Mouse (Mus musculus) heart, embryonic 12.5 days (tissue): ENCODE measurements around the gene Ppp1r36. TPM values are rescaled to one million over a fixed set of nuclear protein-coding genes. Genes with fewer than 3 reads are reported as not detected.

Experiments used
- ATAC-seq: fragments of 200-750 bp; cut with Nextera tagmentation; 2 replicates; pipeline ENCODE4 v1.8.0; 2017; ENCODE audit warnings: moderate TSS enrichment, moderate library complexity; ENCODE audit not compliant: insufficient number of reproducible peaks, low FRiP score
- H3K27ac ChIP-seq: fragments of 300-500 bp; sonication (generic); 2 replicates; pipeline ENCODE4 v1.5.1; 2016; ENCODE audit warnings: mild to moderate bottlenecking, moderate library complexity; ENCODE audit not compliant: poor library complexity, severe bottlenecking
- H3K27me3 ChIP-seq: fragments of 300-500 bp; sonication (generic); replicated peaks from 2 replicates; pipeline ENCODE4 v1.6.1; 2016; ENCODE audit warnings: mild to moderate bottlenecking, moderate library complexity
- H3K36me3 ChIP-seq: fragments of 300-500 bp; sonication (generic); 2 replicates; pipeline ENCODE4 v1.6.1; 2016; ENCODE audit warnings: mild to moderate bottlenecking, moderate library complexity
- H3K4me1 ChIP-seq: fragments of 300-500 bp; sonication (generic); replicated peaks from 2 replicates; pipeline ENCODE4 v1.6.1; 2016; ENCODE audit warnings: mild to moderate bottlenecking
- H3K4me2 ChIP-seq: fragments of 300-500 bp; sonication (generic); 2 replicates; pipeline ENCODE4 v1.6.1; 2016; ENCODE audit warnings: mild to moderate bottlenecking, moderate library complexity
- H3K4me3 ChIP-seq: fragments of 300-500 bp; sonication (generic); 2 replicates; pipeline ENCODE4 v1.5.1; 2016; ENCODE audit warnings: mild to moderate bottlenecking
- H3K9ac ChIP-seq: fragments of 300-500 bp; sonication (generic); 2 replicates; pipeline ENCODE4 v1.6.1; 2016; ENCODE audit warnings: mild to moderate bottlenecking, moderate library complexity
- H3K9me3 ChIP-seq: fragments of 300-500 bp; sonication (generic); replicated peaks from 2 replicates; pipeline ENCODE4 v1.6.1; 2016; ENCODE audit warnings: mild to moderate bottlenecking, moderate library complexity
- WGBS: fragments of 180-500 bp; shearing (Covaris S2); methylation state at CpG from one replicate; pipeline ENCODE4 v1.1.7; 2016; 5-methylcytosine and 5-hydroxymethylcytosine counted together
- polyA plus RNA-seq: library from polyadenylated mRNA; unstranded; fragments of >200 nt; fragmentation: Nextera tagmentation; extraction: Ambion mirVana; gene quantifications from 2 replicates; pipeline ENCODE4 v1.2.1, GENCODE M21; 2016

Gene Ppp1r36
- polyA plus RNA-seq, 1 experiment from 2014 or later = 2.8 TPM

GRCm38 (mm10) chr12:76474246-76474583 lies 56.9 kb downstream of the Ppp1r36 start:
- H3K27ac ChIP-seq = no peak overlapping the region
- H3K9me3 ChIP-seq = no peaks in the 10 kb centered on the region
- H3K4me1 ChIP-seq = peaks cover 14% of the 10 kb centered on the region
- no peaks in the 10 kb centered on the region for H3K27me3 ChIP-seq
- no peak overlapping the region for H3K4me3 ChIP-seq
- no peak overlapping the region for H3K9ac ChIP-seq
- no peak overlapping the region for H3K4me2 ChIP-seq
- 81% methylated on average over 8 of the region's 8 CpGs for WGBS
- H3K36me3 ChIP-seq = no peaks in the 10 kb centered on the region
- no peak for ATAC-seq

- no peak overlapping the region for H3K4me3 ChIP-seq
- no peaks in the 10 kb centered on the region for H3K27me3 ChIP-seq
- H3K9ac ChIP-seq = no peak overlapping the region
- no peaks in the 10 kb centered on the region for H3K9me3 ChIP-seq
- no peak overlapping the region for H3K4me2 ChIP-seq
- H3K36me3 ChIP-seq = no peaks in the 10 kb centered on the region
- no peak for ATAC-seq
- H3K4me1 ChIP-seq = peaks cover 19% of the 10 kb centered on the region
- WGBS = 44% methylated on average over 2 of the region's 2 CpGs
- no peak overlapping the region for H3K27ac ChIP-seq
These were observed 57.5 kb downstream of the Ppp1r36 start for GRCm38 (mm10) chr12:76474802-76475201.

GRCm38 (mm10) chr12:76476146-76476545 lies 58.8 kb downstream of the Ppp1r36 start:
- no peak for ATAC-seq
- H3K36me3 ChIP-seq = no peaks in the 10 kb centered on the region
- no peak overlapping the region for H3K4me3 ChIP-seq
- 0 out of 2 replicates have a peak, but pooled peaks cover 4% of the 10 kb centered on the region for H3K9me3 ChIP-seq
- H3K27me3 ChIP-seq = no peaks in the 10 kb centered on the region
- WGBS = 97% methylated on average over 1 of the region's 1 CpGs
- H3K4me1 ChIP-seq = peaks cover 23% of the 10 kb centered on the region
- no peak overlapping the region for H3K4me2 ChIP-seq
- no peak overlapping the region for H3K9ac ChIP-seq
- H3K27ac ChIP-seq = no peak overlapping the region

- no peak overlapping the region for H3K27ac ChIP-seq
- H3K4me3 ChIP-seq = no peak overlapping the region
- H3K9me3 ChIP-seq = 0 out of 2 replicates have a peak, but pooled peaks cover 4% of the 10 kb centered on the region
- H3K36me3 ChIP-seq = no peaks in the 10 kb centered on the region
- no peaks in the 10 kb centered on the region for H3K27me3 ChIP-seq
- H3K4me2 ChIP-seq = peak overlapping the region; percentile 46
- 27% methylated on average over 14 of the region's 14 CpGs for WGBS
- no peak for ATAC-seq
- H3K4me1 ChIP-seq = peaks cover 23% of the 10 kb centered on the region
- H3K9ac ChIP-seq = 0 out of 2 replicates have a peak overlapping the region, but pooled peaks have one; percentile 18
These were observed 61.1 kb downstream of the Ppp1r36 start for GRCm38 (mm10) chr12:76478309-76479023.

GRCm38 (mm10) chr12:76479174-76479573 lies 61.8 kb downstream of the Ppp1r36 start:
- no peak overlapping the region for H3K9ac ChIP-seq
- H3K9me3 ChIP-seq = 0 out of 2 replicates have a peak, but pooled peaks cover 4% of the 10 kb centered on the region
- H3K4me2 ChIP-seq = peak overlapping the region; percentile 46
- no peaks in the 10 kb centered on the region for H3K36me3 ChIP-seq
- H3K4me1 ChIP-seq = peaks cover 23% of the 10 kb centered on the region
- 39% methylated on average over 5 of the region's 5 CpGs for WGBS
- H3K27ac ChIP-seq = no peak overlapping the region
- no peaks in the 10 kb centered on the region for H3K27me3 ChIP-seq
- ATAC-seq = no peak
- no peak overlapping the region for H3K4me3 ChIP-seq

GRCm38 (mm10) chr12:76479836-76480495 lies 62.6 kb downstream of the Ppp1r36 start:
- Histone ChIP-seq H3K27ac (no peak overlapping the region), H3K9me3 (0 out of 2 replicates have a peak, but pooled peaks cover 4% of the 10 kb centered on the region), H3K36me3 (no peaks in the 10 kb centered on the region), H3K9ac (no peak overlapping the region), H3K4me2 (no peak overlapping the region), H3K4me1 (peaks cover 27% of the 10 kb centered on the region), H3K27me3 (no peaks in the 10 kb centered on the region), H3K4me3 (no peak overlapping the region)
- WGBS = 66% methylated on average over 4 of the region's 4 CpGs
- no peak for ATAC-seq

GRCm38 (mm10) chr12:76482446-76482845 lies 65.1 kb downstream of the Ppp1r36 start:
- no peak overlapping the region for H3K4me2 ChIP-seq
- no peaks in the 10 kb centered on the region for H3K27me3 ChIP-seq
- WGBS = 75% methylated on average over 2 of the region's 2 CpGs
- H3K9ac ChIP-seq = no peak overlapping the region
- 0 out of 2 replicates have a peak, but pooled peaks cover 4% of the 10 kb centered on the region for H3K9me3 ChIP-seq
- no peaks in the 10 kb centered on the region for H3K36me3 ChIP-seq
- H3K4me1 ChIP-seq = peaks cover 39% of the 10 kb centered on the region
- H3K4me3 ChIP-seq = no peak overlapping the region
- H3K27ac ChIP-seq = no peak overlapping the region
- ATAC-seq = no peak

- Histone ChIP-seq H3K9ac (no peak overlapping the region), H3K9me3 (0 out of 2 replicates have a peak, but pooled peaks cover 4% of the 10 kb centered on the region), H3K4me2 (no peak overlapping the region), H3K27me3 (no peaks in the 10 kb centered on the region), H3K36me3 (no peaks in the 10 kb centered on the region), H3K4me3 (no peak overlapping the region), H3K4me1 (peaks cover 38% of the 10 kb centered on the region), H3K27ac (no peak overlapping the region)
- WGBS = 81% methylated on average over 2 of the region's 2 CpGs
- no peak for ATAC-seq
These were observed 65.6 kb downstream of the Ppp1r36 start for GRCm38 (mm10) chr12:76482948-76483347.

GRCm38 (mm10) chr12:76484881-76485280 lies 67.5 kb downstream of the Ppp1r36 start:
- ATAC-seq = no peak
- peaks cover 19% of the 10 kb centered on the region for H3K4me1 ChIP-seq
- WGBS = 30% methylated on average over 4 of the region's 4 CpGs
- H3K36me3 ChIP-seq = no peaks in the 10 kb centered on the region
- H3K4me3 ChIP-seq = no peak overlapping the region
- no peak overlapping the region for H3K4me2 ChIP-seq
- H3K9me3 ChIP-seq = 0 out of 2 replicates have a peak, but pooled peaks cover 4% of the 10 kb centered on the region
- no peaks in the 10 kb centered on the region for H3K27me3 ChIP-seq
- H3K9ac ChIP-seq = no peak overlapping the region
- H3K27ac ChIP-seq = no peak overlapping the region

- no peak overlapping the region for H3K4me3 ChIP-seq
- no peak overlapping the region for H3K9ac ChIP-seq
- no peak overlapping the region for H3K27ac ChIP-seq
- H3K9me3 ChIP-seq = 0 out of 2 replicates have a peak, but pooled peaks cover 4% of the 10 kb centered on the region
- no peaks in the 10 kb centered on the region for H3K27me3 ChIP-seq
- H3K4me2 ChIP-seq = no peak overlapping the region
- no peaks in the 10 kb centered on the region for H3K36me3 ChIP-seq
- peaks cover 16% of the 10 kb centered on the region for H3K4me1 ChIP-seq
- no peak for ATAC-seq
- 65% methylated on average over 11 of the region's 11 CpGs for WGBS
These were observed 68.0 kb downstream of the Ppp1r36 start for GRCm38 (mm10) chr12:76485381-76485780.

- Histone ChIP-seq H3K27ac (no peak overlapping the region; the same call in 1 of the 2 replicates), H3K36me3 (no peaks in the 10 kb centered on the region), H3K4me3 (no peak overlapping the region), H3K9me3 (no peaks in the 10 kb centered on the region), H3K27me3 (no peaks in the 10 kb centered on the region), H3K4me2 (no peak overlapping the region), H3K9ac (no peak overlapping the region), H3K4me1 (peaks cover 16% of the 10 kb centered on the region)
- no peak for ATAC-seq
- WGBS = 44% methylated on average over 9 of the region's 9 CpGs
These were observed 69.6 kb downstream of the Ppp1r36 start for GRCm38 (mm10) chr12:76486943-76487342.
